Comparison of ENCODE assay signal across 27 mouse cellular contexts in genomic region chr19:38191446-38191845, GRCm38 (mm10). TPM values are rescaled to one million over a fixed set of nuclear protein-coding genes. Genes with fewer than 3 reads are reported as not detected.
A peak's percentile ranks its signal among the peaks of the same experiment; 100 is the strongest.
DNase-seq lines count a peak whose midpoint lies in the region; ATAC-seq and TF ChIP-seq lines count a peak whose summit lies in the region.
"Had no signal": no experiment of that assay in that cellular context is flagged by ENCODE, and none has a peak within 500 bp of the region (broad histone marks: within the 10 kb centered on the region; RNA-seq: fewer than 3 reads in every experiment).

No protein-coding gene starts in this region.

- no peak for TF ChIP-seq CTCF in liver, postnatal 0 days (IDR thresholded peaks at IDR 0.05; ENCODE audit: low read depth)

- no peaks in the 10 kb centered on the region for H3K27me3 ChIP-seq in intestine, embryonic 15.5 days (replicated peaks)
- no peaks in the 10 kb centered on the region for H3K27me3 ChIP-seq in liver, embryonic 11.5 days (replicated peaks; ENCODE audit: control insufficient read depth, insufficient read depth, low read length)
- H3K27me3 ChIP-seq in liver, postnatal 0 days (ENCODE audit: insufficient read depth, low read length): no peaks in the 10 kb centered on the region
- H3K27me3 ChIP-seq: hindbrain, embryonic 15.5 days; limb, embryonic 12.5 days had no signal

- TF ChIP-seq EP300 in liver, postnatal 0 days (IDR thresholded peaks at IDR 0.05; ENCODE audit: low read depth): peak; percentile 95

- H3K9ac ChIP-seq in intestine, embryonic 15.5 days: no peak overlapping the region
- no peak overlapping the region for H3K9ac ChIP-seq in liver, embryonic 11.5 days (ENCODE audit: low read depth, low read length)
- H3K9ac ChIP-seq in liver, postnatal 0 days (replicated peaks): no peak overlapping the region
- H3K9ac ChIP-seq: hindbrain, embryonic 15.5 days; limb, embryonic 12.5 days; lung, embryonic 14.5 days had no signal

- 60% methylated on average over 5 of the region's 5 CpGs for WGBS in intestine, embryonic 15.5 days
- WGBS in liver, embryonic 11.5 days: 74% methylated on average over 5 of the region's 5 CpGs
- WGBS in liver, postnatal 0 days (ENCODE audit: insufficient replicate concordance): 65% methylated on average over 5 of the region's 5 CpGs

- no peaks in the 10 kb centered on the region for H3K4me1 ChIP-seq in intestine, embryonic 15.5 days (replicated peaks)
- H3K4me1 ChIP-seq in liver, embryonic 11.5 days (replicated peaks; ENCODE audit: control insufficient read depth, insufficient read depth, low read length): no peaks in the 10 kb centered on the region
- H3K4me1 ChIP-seq in liver, postnatal 0 days (ENCODE audit: insufficient read depth): no peaks in the 10 kb centered on the region; the same call in 1 of the 2 replicates
- H3K4me1 ChIP-seq: embryonic facial prominence, embryonic 10.5 days; hindbrain, embryonic 15.5 days; limb, embryonic 12.5 days had no signal

- H3K4me3 ChIP-seq in intestine, embryonic 15.5 days (replicated peaks): no peak overlapping the region
- no peak overlapping the region for H3K4me3 ChIP-seq in liver, embryonic 11.5 days (ENCODE audit: low read depth, low read length)
- no peak overlapping the region for H3K4me3 ChIP-seq in liver, postnatal 0 days (ENCODE audit: low read depth, low read length)
- H3K4me3 ChIP-seq: embryonic facial prominence, embryonic 10.5 days; heart, adult 2 months; hindbrain, embryonic 15.5 days; limb, embryonic 12.5 days had no signal

- no peaks in the 10 kb centered on the region for H3K9me3 ChIP-seq in intestine, embryonic 15.5 days
- H3K9me3 ChIP-seq in liver, embryonic 11.5 days (ENCODE audit: control insufficient read depth, low read length): no peaks in the 10 kb centered on the region
- H3K9me3 ChIP-seq in liver, postnatal 0 days (ENCODE audit: low read length): no peaks in the 10 kb centered on the region
- H3K9me3 ChIP-seq: embryonic facial prominence, embryonic 10.5 days; hindbrain, embryonic 15.5 days; limb, embryonic 12.5 days had no signal

- peaks cover 4% of the 10 kb centered on the region; the same call in 1 of the 2 replicates for H3K36me3 ChIP-seq in intestine, embryonic 15.5 days
- peaks cover 10% of the 10 kb centered on the region; the same call in 1 of the 2 replicates for H3K36me3 ChIP-seq in liver, embryonic 11.5 days (ENCODE audit: control insufficient read depth, insufficient read depth, low read length)
- peaks cover 9% of the 10 kb centered on the region for H3K36me3 ChIP-seq in liver, postnatal 0 days (replicated peaks; ENCODE audit: insufficient read depth, low read length)

- peak; percentile 2 for DNase-seq in adrenal gland, adult 2 months
- no peak for DNase-seq in adrenal gland, adult 18-20 months (ENCODE audit: low spot score in 2 of 2)
- no peak for DNase-seq in liver, embryonic 11.5 days (ENCODE audit: low spot score)
- DNase-seq in liver, postnatal 0 days: peak; percentile 50
- no peak for DNase-seq in left cerebral cortex, adult 8-10 months (ENCODE audit: low spot score in 2 of 2)
- no peak for DNase-seq in spleen, postnatal 4 days (ENCODE audit: low spot score in 2 of 2)
- DNase-seq in ovary, postnatal 14 days (ENCODE audit: low spot score): no peak
- DNase-seq: cerebellum, adult 11 months; cerebellum, adult 9-11 months; gastrocnemius, postnatal 25 days; heart, adult 2 months; lung, embryonic 14.5 days; midbrain, embryonic 14.5 days; retina, postnatal 1 day; thymus, postnatal 36 days had no signal

- peak; percentile 80 for ATAC-seq in intestine, embryonic 15.5 days
- peak; percentile 34; the same call in 1 of the 2 replicates for ATAC-seq in liver, embryonic 11.5 days (replicated peaks; ENCODE audit: low FRiP score)
- ATAC-seq in liver, postnatal 0 days: peak; percentile 92

- H3K27ac ChIP-seq in intestine, embryonic 15.5 days: no peak overlapping the region
- H3K27ac ChIP-seq in liver, embryonic 11.5 days (ENCODE audit: low read depth, low read length): no peak overlapping the region
- H3K27ac ChIP-seq in liver, postnatal 0 days (ENCODE audit: low read depth): peak overlapping the region; percentile 95
- H3K27ac ChIP-seq: embryonic facial prominence, embryonic 10.5 days; heart, adult 2 months; hindbrain, embryonic 15.5 days; kidney, postnatal 0 days; limb, embryonic 12.5 days had no signal

- no peak overlapping the region for H3K4me2 ChIP-seq in intestine, embryonic 15.5 days (replicated peaks)
- no peak overlapping the region for H3K4me2 ChIP-seq in liver, embryonic 11.5 days
- H3K4me2 ChIP-seq in liver, postnatal 0 days (ENCODE audit: low read depth, low read length): no peak overlapping the region
- H3K4me2 ChIP-seq: hindbrain, embryonic 15.5 days; limb, embryonic 12.5 days; lung, embryonic 14.5 days had no signal

RNA-seq across cellular contexts. Expression of gene Fra10ac1, which starts 32.5 kb away (rescaled TPM):
- total RNA-seq in adrenal gland, adult 2 months (2021): 10 to 100 TPM; 11.2 to 16.3 TPM
- polyA plus RNA-seq in adrenal gland, adult 2 months (2012; rRNA removed): 2.6 and 4.5 TPM in 2 replicates
- total RNA-seq in adrenal gland, adult 18-20 months (2021): 10 to 100 TPM; 13.0 to 14.7 TPM
- 32.5 and 34.9 TPM in 2 replicates for polyA plus RNA-seq in intestine, embryonic 15.5 days (2015; fragmentation: Nextera tagmentation; extraction: Ambion mirVana)
- 35.0 and 35.9 TPM in 2 replicates for polyA plus RNA-seq in liver, embryonic 11.5 days (2014; fragmentation: Nextera tagmentation; extraction: Ambion mirVana)
- 16.6 and 18.6 TPM in 2 replicates for polyA plus RNA-seq in liver, postnatal 0 days (2015; fragmentation: Nextera tagmentation; extraction: Ambion mirVana)
- total RNA-seq in left cerebral cortex, adult 8-10 months (2022): 10 to 100 TPM; 12.9 to 15.7 (median 13.9) TPM

RNA-seq across cellular contexts. Expression of gene Pde6c, which starts 58.9 kb away (rescaled TPM):
- not detected for total RNA-seq in adrenal gland, adult 2 months (2021)
- polyA plus RNA-seq in adrenal gland, adult 2 months (2012; rRNA removed): not detected in 2 replicates
- not detected for total RNA-seq in adrenal gland, adult 18-20 months (2021)
- 0.15 and 0.24 TPM in 2 replicates for polyA plus RNA-seq in intestine, embryonic 15.5 days (2015; fragmentation: Nextera tagmentation; extraction: Ambion mirVana)
- polyA plus RNA-seq in liver, embryonic 11.5 days (2014; fragmentation: Nextera tagmentation; extraction: Ambion mirVana): 2.4 and 4.0 TPM in 2 replicates
- 24.7 and 28.2 TPM in 2 replicates for polyA plus RNA-seq in liver, postnatal 0 days (2015; fragmentation: Nextera tagmentation; extraction: Ambion mirVana)
- total RNA-seq in left cerebral cortex, adult 8-10 months (2022): under 1 TPM in 3 of 4 experiments, not detected in 1; 0.16 to 0.37 (median 0.17) TPM
- total RNA-seq: adrenal gland, postnatal 36 days; gastrocnemius, postnatal 25 days; heart, adult 2 months; heart, postnatal 25 days; megakaryocyte, adult 5-6 weeks had no signal
- polyA plus RNA-seq: embryonic facial prominence, embryonic 10.5 days; forebrain, embryonic 11.5 days; heart, adult 2 months; heart, embryonic 14.5 days; limb, embryonic 12.5 days; lung, embryonic 14.5 days; neural tube, embryonic 11.5 days; spleen, adult 2 months had no signal

Comparison
In these comparisons a context has a peak if more than half of its experiments do, and no peak if none do; other contexts are left out.
1. DNase-seq: peak in adrenal gland, adult 2 months (single experiment) and liver, postnatal 0 days (single experiment); none in adrenal gland, adult 18-20 months (0 of 2), liver, embryonic 11.5 days (single experiment), left cerebral cortex, adult 8-10 months (0 of 2), spleen, postnatal 4 days (0 of 2) and ovary, postnatal 14 days (single experiment).
2. ATAC-seq: peak in every context shown above with its lines; median percentile 92 in liver, postnatal 0 days; 80 in intestine, embryonic 15.5 days; 34 in liver, embryonic 11.5 days.